Mouse (Mus musculus) v-Abl transformed pro-B cells (cell line): Measurements from ENCODE around the gene Foxa3.

Experiments used
- in situ Hi-C, 2 experiments: fragments of 400-800 bp; cut with MboI; formaldehyde crosslinking; loops; one replicate each; pipeline ENCODE4 v1.15.1; 2025; ENCODE audit not compliant: unreplicated experiment in 2 of 2

The Foxa3 gene

GRCm38 (mm10) chr7:19029084-19029653, 5.8 kb upstream of the Foxa3 start:
- in situ Hi-C loops: loop anchor here in 1 of 2 experiments (5.0 kb wide), 1 partner anchor 132 kb away; no protein-coding TSS in a partner anchor

- in situ Hi-C loops: loop anchor here in 1 of 2 experiments (5.0 kb wide), 1 partner anchor 131 kb away; no protein-coding TSS in a partner anchor
Measured at GRCm38 (mm10) chr7:19028067-19028466, 4.7 kb upstream of the Foxa3 start.

GRCm38 (mm10) chr7:19024581-19025255, 1.4 kb upstream of the Foxa3 start:
- in situ Hi-C loops: loop anchor here (5.0 kb wide), 1 partner anchor 127 kb away; no protein-coding TSS in a partner anchor

- in situ Hi-C loops: loop anchor here in 1 of 2 experiments (5.0 kb wide), 1 partner anchor 127 kb away; no protein-coding TSS in a partner anchor
Measured at GRCm38 (mm10) chr7:19024096-19024506, 763 bp upstream of the Foxa3 start, which contains the start of gene Sympk. TSS of gene Sympk (plus strand) at chr7:19024377.

GRCm38 (mm10) chr7:19022189-19022958, 964 bp downstream of the Foxa3 start:
- in situ Hi-C loops: loop anchor here in 1 of 2 experiments (5.0 kb wide), 1 partner anchor 125 kb away; no protein-coding TSS in a partner anchor

- in situ Hi-C loops: loop anchor here in 1 of 2 experiments (5.0 kb wide), 1 partner anchor 124 kb away; no protein-coding TSS in a partner anchor
Measured at GRCm38 (mm10) chr7:19021048-19021447, 2.3 kb downstream of the Foxa3 start.

- in situ Hi-C loops: no loop called here
Measured at GRCm38 (mm10) chr7:19017909-19018308, 5.4 kb downstream of the Foxa3 start.

- in situ Hi-C loops: no loop called here
Measured at GRCm38 (mm10) chr7:19016042-19016441, 7.3 kb downstream of the Foxa3 start.

- in situ Hi-C loops: no loop called here
Measured at GRCm38 (mm10) chr7:19014452-19014851, 8.9 kb downstream of the Foxa3 start.

GRCm38 (mm10) chr7:19012882-19013281, 10.5 kb downstream of the Foxa3 start:
- in situ Hi-C loops: no loop called here

GRCm38 (mm10) chr7:19012025-19012621, 11.2 kb downstream of the Foxa3 start:
- in situ Hi-C loops: no loop called here

- in situ Hi-C loops: no loop called here
Measured at GRCm38 (mm10) chr7:19010581-19010980, 12.8 kb downstream of the Foxa3 start.

GRCm38 (mm10) chr7:19007026-19007977, 16.0 kb downstream of the Foxa3 start:
- in situ Hi-C loops: loop anchor here in 1 of 2 experiments (5.0 kb wide), 1 partner anchor 85 kb away; the partner anchor contains the start of gene Six5

- in situ Hi-C loops: loop anchor here in 1 of 2 experiments (5.0 kb wide), 1 partner anchor 86 kb away; the partner anchor contains the start of gene Six5
Measured at GRCm38 (mm10) chr7:19006476-19006875, 16.9 kb downstream of the Foxa3 start.

GRCm38 (mm10) chr7:19005417-19006121, 17.8 kb downstream of the Foxa3 start:
- in situ Hi-C loops: loop anchor here in 1 of 2 experiments (5.0 kb wide), 1 partner anchor 87 kb away; the partner anchor contains the start of gene Six5

- in situ Hi-C loops: loop anchor here in 1 of 2 experiments (5.0 kb wide), 1 partner anchor 88 kb away; the partner anchor contains the start of gene Six5
Measured at GRCm38 (mm10) chr7:19004631-19005079, 18.7 kb downstream of the Foxa3 start.

- in situ Hi-C loops: no loop called here
Measured at GRCm38 (mm10) chr7:19003902-19004630, 19.3 kb downstream of the Foxa3 start, which contains the start of gene Irf2bp1. TSS of gene Irf2bp1 (plus strand) at chr7:19004044.
